Mouse (Mus musculus): ENCODE data around the gene Flot2.

Gene Flot2

DNA sequence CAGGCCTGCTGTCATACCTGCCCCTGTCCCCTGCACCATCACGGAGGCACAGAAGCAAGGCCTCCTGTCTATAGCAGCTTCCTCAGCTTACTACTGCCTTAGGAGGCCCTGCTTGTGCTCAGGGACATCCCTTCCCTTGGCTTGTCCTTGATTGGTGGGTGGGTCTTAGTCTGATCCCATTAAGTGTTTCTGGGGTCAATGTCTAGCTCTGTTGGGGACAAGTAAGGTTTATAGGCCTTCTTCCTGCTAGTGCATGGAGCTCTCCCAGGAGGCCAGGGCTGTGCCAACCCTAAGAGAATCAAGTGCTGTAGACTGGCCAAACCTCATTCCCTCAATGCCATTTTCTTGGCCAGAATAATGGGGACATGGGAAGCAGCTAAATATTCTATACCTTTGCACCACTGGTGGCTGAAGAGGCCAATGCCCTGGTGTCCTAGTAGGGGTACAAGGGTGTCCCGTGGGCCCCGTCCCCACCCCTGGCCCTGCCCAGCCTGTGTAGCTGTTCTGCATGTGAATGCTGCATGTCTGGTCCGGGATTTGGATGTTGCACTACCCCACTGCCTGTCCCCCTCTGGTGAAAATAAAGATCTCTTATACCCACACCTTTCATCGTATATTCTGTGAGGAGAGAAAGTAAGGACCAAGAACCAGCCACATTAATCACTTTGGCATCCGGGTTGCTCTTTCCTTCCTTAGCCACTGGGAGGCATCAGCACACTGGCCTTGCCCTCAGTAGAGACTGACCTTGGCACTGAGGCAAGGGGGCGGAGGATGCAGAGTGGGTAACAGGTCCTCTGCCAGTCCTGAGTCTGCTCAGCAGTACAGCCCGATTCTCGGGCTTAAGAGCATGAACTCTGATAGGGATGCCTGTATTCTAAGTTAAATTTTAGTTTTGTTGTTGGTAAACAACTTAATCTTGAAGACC lies 22.4 kb downstream of the Flot2 start:
- peak; percentile 36 for DNase-seq (ENCODE audit: extremely low read depth, insufficient read length, low spot score)

DNA sequence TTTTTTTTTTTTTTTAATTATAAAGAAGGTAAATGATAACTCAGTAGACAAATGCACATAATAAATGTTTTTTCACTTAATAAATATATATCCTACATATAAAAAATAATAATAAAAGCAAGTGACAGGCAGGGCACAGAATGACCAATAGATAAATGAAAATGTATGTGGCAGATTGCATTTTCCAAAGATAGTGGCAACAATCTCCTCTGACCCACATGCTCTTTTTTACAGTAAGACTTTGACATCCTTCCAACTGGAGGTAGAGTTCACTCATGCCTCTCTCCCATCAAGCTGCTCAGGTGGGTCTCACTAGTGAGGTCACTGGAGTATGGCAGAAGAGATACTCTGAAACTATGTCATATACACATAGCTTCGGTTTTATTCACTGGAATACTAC lies 24.8 kb downstream of the Flot2 start:
- no peak for DNase-seq (ENCODE audit: extremely low read depth, insufficient read length, low spot score)

DNA sequence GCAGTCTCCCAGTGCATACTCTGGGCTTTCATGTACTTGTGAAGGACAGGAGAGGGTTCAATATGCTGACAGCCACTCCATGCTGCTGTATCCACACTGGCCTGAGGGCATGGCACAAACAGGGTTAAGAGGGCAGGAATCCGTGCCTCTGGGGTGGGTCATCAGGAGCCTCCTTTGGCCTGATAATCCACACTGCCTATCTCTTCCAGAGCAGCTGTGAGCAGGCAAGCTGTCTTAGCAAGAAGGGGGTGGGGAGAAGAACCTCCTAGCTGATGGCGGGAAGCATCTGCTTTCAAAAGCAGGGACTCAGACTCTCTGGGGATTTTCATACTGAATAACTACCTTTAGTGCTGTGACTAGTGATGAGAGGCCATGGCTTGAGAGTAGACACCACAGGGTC lies 28.2 kb downstream of the Flot2 start:
- no peak for DNase-seq (ENCODE audit: extremely low read depth, insufficient read length, low spot score)

DNA sequence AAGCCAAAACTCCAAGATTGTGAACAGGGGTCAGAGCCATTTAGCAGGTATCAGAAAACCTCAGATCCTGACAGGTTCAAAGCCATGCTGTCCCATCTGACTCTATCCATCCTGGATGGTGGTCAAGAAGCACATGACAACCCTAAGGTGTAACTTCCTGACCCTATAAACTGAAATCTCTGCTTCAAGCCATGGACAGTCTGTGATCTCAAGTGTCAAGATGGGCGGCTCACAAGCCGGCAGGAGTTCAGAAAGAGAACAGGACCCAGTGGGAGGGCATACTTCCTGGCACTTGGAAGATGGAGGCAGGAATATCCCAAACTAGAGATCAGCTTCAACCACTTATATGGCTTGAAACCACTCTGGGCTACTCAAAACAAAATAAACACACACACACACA lies 28.9 kb downstream of the Flot2 start:
- DNase-seq (ENCODE audit: extremely low read depth, insufficient read length, low spot score) = no peak

DNA sequence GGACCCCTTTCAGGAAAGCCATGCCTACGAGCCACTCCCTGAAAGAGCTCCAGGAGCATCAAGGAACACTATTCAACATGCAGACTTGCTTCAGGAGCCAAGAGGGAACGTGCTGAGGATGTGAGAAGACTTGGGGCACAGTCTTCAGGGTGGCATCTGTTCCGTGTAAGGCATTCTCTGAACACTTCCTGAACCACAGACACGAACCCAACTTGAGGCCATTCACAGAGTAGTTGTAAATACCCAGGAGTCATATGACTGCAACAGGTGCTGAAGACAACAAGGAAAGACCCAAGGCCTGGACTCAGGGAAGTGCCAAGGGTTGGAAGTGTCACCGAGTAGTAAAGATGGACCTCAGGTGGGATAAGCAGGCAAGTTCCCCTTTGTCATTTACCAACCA lies 29.8 kb downstream of the Flot2 start:
- DNase-seq (ENCODE audit: extremely low read depth, insufficient read length, low spot score) = no peak

DNA sequence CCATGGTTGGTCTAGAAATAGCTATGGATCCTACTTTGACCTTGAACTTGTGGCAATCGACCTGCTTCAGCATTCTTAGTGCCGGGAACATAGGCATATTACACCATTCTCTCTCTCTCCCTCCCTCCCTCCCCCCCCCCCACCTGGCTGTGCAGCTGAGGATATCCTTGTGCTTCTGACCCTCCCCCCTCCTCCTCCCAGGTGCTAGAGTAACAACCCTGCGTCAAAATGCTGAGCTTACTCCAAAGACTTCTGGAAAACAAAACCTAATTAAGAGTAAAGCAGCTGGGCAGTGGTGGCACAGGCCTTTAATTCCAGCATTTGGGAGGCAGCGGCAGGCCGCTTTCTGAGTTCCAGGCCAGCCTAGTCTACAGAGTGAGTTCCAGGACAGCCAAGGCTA lies 31.4 kb downstream of the Flot2 start:
- no peak for DNase-seq (ENCODE audit: extremely low read depth, insufficient read length, low spot score)

DNA sequence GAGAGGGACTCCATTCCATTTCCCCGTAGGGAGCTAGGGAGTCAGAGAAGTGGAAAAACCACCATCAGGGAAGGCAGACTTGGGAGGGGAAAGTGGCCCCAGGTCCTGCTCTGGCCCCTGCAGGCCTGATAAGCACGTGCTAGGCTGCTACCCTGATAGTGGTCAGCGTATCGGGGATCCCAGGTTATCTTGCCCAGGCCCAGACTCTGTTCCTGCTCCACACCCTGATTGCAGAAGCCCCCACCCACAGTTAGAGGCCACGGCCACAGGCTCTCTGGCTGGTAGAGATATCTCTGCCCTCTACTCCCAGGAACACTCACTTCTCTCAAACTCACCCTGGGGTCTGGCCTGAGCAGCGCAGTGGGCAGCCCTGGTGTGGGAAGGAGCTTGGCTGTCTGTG lies 31.9 kb downstream of the Flot2 start:
- no peak for DNase-seq (ENCODE audit: extremely low read depth, insufficient read length, low spot score)

DNA sequence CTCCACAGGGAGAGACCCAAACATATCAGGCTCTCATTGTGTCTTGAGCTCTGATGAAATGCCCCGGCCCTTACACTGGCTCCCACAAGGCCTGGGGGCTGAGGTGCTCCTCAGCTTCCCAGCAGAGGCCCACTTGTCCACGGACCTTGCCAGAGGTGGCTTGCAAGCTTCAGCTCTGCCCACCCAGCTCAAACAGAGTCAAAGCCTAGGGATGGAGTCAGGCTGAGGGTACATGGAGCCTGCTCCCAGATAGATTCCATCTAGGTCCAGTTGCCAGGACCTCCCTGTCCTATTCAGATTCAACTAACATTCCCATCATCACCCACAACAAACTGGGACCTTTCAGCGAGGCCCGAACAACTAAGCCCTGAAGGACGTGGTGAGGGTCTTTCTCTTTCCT lies 34.2 kb downstream of the Flot2 start:
- no peak for DNase-seq (ENCODE audit: extremely low read depth, insufficient read length, low spot score)

DNA sequence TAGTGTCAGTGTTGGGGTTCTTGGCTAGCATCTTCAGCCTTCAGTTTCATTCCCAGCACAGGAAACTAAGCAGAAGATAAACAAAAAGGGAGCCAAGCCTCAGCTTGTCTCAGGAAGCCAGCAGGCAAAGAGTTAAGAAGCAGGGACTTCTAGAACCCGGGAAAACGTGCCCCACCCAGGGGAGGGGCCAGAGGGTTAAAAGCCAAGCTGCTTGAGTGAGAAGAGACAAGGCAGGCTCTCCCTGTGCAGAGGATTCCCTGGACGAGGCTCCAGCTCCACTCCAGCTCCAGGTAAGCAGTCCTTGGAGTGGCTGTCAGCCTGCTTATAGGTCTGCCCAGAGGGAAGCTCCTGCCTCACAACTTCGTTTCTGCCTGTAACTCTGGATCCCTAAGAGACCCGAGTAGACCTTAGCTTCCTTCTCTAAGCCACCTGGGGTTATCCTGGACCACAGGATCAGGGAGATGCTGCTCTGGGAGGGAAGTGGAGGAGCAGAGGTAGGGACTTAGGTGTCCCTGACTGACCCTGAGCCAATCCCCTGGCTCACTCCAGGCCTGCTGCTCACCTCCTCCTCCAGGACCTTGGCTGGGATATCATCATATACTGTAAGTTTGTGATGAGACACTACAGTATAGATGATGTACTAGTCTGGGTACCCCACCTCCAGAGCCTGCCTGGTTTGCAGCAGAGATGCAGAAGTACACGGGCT lies 34.8 kb downstream of the Flot2 start:
- DNase-seq (ENCODE audit: extremely low read depth, insufficient read length, low spot score) = no peak

DNA sequence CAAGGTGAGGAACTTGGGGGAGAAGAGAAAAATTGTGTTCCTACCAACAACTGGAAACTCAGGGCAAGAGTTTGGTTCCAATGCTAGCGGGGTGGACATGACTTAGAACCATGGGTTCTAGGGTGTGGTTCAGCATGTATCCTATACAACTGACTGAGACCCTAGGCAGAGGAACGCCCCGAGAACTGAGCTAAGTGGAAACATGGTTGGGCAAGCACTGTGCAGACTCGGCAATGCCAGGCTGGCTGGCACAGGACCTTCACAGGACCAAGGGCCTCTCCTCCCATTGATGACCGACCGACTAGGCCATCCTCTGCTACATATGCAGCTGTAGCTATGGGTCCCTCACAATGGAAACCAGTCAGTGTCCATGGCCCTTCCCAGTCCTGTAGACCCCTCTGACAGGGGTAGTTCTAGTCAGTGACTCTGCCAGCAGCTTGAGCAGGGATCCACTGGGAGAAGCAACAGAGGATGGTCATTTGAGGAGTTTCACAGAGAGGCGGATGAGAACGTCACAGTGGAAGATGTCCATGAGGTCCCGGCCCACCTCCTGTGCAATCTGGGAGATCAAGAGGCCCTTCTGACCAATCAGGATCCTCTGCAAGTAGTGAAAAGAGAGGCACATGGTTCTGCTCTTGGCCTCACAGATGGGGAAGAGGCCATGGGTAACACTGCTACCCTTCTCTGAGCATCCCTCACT lies 36.0 kb downstream of the Flot2 start:
- no peak for DNase-seq (ENCODE audit: extremely low read depth, insufficient read length, low spot score)

DNA sequence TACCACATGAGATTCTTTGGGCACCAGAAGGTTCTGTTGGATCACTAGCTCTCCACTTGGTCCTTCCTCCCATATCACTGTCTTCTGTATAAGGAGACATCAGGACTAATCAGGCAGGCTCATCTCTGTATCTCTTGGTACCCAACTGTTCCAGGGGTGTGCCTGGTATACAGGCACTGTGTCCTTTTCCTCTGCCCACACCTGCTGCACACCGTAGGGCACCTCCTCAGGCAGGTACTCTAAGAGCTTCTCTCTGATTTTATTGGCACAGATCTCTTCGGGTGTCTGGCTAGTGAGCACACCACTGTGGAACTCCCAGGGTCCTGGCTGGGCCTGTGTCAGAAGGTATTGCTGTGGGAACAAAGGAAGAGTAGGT lies 36.5 kb downstream of the Flot2 start:
- no peak for DNase-seq (ENCODE audit: extremely low read depth, insufficient read length, low spot score)

DNA sequence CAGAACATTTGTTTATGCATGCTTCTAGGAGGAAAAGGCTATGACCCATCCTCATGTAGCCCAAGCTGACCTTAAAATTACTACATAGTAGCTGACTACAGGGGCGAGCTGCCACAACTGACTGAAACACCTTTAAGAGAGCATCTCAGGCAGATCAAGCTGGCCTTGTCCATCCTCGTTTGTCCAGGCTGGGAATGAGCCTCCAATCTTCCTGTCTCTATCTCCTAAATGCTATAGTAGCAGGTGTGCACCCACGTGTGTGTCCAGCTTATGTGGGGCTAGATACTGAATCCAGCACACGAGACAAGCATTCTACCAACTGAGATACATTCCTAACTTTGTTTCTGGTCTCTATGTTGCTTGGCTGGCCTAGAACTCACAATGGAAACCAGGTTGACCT lies 36.9 kb downstream of the Flot2 start:
- no peak for DNase-seq (ENCODE audit: extremely low read depth, insufficient read length, low spot score)

DNA sequence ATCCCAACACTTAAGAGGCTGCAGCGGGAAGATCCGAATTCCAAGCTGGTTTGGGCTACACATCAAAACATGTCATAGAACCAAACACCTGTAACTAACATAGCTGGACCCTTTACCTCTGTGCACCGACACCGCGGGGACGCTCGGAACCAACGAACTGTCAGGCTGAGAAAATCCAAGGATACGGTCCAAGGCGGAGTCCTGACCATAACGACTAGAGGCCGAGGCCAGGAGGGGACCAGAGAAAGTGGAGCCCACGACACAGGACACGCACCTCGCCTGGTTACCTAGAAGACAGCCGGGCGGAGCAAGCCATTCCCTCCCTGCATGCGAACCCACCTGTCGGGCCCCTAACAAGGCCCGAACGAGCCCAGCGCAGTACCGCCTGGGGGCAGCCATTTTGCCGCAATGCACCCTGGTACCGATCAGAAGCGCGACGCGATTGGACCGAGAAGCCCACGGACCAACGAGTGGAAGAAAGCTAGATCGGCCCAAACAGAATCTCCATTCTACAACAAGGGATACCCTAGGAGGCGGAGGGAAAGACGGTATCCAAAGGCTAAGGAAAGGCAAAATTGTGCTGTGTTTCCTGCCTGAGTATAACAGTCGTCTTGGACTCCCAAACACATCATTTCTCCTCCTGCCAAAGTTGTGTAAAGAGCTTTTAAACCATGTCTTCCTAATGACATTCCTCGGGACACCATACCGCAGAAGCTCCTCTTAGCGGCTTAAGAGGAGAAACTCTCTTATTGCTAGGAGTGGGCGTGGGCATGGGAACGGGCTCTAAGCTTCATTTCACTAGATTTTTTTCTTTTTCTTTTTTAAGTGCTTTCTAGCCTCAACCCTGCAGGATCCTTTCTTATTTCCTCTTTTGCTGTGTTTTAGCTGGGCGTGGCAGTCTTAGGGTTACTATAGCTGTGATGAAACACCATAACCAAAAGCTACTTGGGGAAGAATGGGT lies 42.5 kb downstream of the Flot2 start, which contains the start of gene Eral1:
TSS of gene Eral1 (minus strand) at position 423 of the 961 bp plus-strand sequence.
- DNase-seq (ENCODE audit: extremely low read depth, insufficient read length, low spot score) = peak; percentile 79

DNA sequence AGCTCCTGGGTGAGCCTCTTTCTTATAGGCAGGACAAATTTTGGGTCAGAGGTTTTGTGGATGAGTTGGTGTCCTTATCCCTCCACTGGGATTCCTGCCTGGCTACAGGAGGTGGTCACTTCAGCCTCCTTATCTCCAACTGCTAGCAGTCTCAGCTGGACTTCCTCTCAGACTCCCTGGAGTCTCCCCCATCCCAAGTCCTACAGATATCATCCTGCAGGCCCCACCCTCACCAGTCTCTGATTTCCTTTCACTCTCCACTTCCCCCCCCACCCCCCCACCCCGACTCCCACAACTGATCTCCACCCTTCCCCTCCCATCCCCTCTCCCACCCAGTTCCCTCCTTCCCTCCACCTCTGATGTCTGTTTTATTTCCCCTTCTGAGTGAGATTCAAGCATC lies 45.9 kb downstream of the Flot2 start:
- DNase-seq (ENCODE audit: extremely low read depth, insufficient read length, low spot score) = no peak

DNA sequence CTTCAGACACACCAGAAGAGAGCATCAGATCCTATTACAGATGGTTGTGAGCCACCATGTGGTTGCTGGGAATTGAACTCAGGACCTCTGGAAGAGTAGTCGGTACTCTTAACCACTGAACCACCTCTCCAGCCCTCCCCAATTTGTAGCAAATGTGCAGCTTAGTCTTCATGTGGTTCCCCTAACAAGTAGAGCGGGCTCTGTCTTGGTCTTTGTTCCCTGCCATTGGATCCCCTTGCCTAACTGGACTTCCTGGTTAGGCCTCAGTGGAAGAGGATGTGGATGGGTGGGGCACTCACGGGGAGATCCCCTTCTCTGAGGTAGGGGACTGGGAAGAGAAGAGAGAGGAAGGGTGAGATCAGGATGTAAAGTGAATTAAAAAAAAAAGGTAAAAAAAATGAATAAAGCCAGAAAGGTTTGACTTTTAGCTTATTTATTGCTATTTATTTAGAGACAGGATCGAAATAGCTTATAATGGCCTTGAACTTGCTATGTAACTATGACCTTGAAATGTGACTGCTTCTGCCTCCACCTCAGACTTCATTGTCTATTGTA lies 49.3 kb downstream of the Flot2 start:
- no peak for DNase-seq (ENCODE audit: extremely low read depth, insufficient read length, low spot score)

DNA sequence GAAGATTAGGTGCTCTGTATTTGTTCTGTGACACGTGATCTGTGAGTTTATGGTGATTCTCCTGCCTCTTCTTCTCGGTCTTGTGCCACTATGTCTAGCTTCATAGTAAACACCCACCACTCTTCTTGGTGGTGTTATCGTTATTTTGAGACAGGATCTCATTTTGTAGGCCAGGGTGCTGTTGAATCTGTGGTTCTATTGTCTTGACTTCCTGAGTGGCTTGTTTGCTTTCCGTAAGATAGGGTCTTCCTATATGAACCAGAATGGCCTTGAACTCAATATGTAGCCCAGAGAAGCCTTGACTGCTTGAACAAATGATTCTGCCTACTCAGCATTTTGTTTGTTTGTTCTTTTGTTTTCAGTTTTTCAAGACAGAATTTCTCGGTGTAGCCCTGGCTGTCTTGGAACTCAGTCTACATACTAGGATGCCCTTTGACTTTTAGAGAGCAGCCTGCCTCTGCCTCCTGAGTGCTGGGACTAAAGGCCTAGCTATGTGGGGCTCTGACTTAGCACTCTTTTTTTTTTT lies 50.1 kb downstream of the Flot2 start:
- DNase-seq (ENCODE audit: extremely low read depth, insufficient read length, low spot score) = no peak

DNA sequence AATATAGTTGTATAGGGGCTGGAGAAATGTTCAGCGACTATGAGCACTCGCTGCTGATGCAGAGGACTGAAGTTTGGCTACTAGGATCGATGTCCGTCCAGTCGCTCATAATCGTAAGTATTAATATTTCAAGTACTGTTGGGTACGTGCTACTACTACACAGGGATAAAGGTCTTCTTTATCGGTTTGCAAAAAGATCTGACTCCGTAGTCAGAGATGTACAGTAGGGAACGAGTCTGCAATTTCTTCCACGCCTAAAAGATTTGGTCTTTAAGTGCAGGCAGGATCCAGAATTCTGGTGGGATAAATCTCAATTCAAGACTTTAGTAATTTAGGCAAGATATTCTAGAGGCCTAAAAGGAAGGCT lies 56.4 kb downstream of the Flot2 start:
- no peak for DNase-seq (ENCODE audit: extremely low read depth, insufficient read length, low spot score)

DNA sequence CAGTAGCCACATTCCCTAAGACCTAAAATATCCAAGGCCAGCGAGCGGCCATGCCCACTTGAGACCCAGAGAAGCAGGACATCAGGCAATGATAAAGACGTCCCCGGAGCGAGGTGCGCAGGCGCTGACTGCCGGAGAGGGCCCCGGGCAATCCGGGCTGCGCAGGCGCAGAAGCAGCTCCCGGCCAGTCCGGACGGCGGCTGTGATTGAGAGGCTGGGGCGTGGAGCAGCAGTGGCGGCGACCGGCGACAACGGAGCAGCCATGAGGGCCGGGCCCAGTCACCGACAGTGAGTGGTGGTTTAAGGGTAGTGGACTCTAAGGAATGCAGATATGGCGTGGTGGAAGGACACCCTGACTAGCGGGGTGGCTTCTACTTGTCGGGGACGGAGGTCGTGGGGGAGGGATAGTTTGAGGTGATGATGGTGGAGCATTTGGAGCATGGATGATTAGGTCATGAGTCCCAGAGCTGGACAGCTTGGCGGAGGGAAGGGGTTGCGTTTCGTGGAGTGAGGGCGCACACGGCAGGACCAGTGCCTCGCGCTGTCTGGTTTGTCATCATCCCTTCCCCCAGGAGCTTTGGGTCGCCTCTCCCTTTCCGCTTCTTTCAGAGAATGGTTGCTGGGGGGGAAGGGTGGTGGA lies 56.9 kb downstream of the Flot2 start, which contains the start of gene Fam222b:
TSS of gene Fam222b (plus strand) at position 157 of the 640 bp plus-strand sequence.
- peak; percentile 89 for DNase-seq (ENCODE audit: extremely low read depth, insufficient read length, low spot score)

DNA sequence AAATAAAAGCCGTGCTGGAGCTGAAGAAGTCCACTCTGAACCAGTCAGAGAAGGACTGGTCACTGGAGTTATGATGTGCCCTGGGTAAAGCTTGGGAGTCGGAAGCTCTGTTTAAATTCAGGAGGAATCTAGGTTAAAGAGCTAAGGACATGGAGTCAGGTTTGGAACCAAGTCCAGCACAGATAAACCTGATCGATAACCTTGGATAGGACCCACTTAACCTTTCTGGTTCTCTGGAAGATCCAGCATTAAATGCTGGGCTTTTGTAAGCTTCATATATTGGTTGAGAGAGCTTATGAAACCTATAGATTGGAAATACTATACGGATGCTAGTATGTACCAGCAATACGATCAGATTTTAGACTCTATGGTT lies 57.4 kb downstream of the Flot2 start:
- DNase-seq (ENCODE audit: extremely low read depth, insufficient read length, low spot score) = no peak
